Mouse (Mus musculus): ENCODE measurements around the gene Rtf1.

DNA sequence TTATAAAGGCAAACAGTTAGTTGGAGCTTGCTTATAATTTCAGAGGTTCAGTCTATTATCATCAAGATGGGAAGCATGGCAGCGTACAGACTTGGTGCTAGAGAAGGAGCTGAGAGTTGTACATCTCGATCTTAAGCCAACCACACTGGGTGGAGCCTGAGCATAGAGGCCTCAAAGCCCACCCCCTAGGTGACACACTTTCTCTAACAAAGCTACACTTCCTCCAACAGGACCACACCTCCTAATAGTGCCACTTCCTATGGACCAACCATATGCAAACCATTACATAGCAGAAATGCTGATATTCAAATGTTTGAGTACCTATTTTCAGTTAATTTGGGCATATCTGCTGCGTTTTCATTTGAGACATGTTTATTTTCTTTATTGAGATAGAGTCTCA is 35.1 kb downstream of the Rtf1 start:
- TF ChIP-seq POLR2A (IDR thresholded peaks at IDR 0.05; ENCODE audit: borderline replicate concordance, extremely low read depth, low read depth, low read length) (no peak), CTCF (IDR thresholded peaks at IDR 0.05; ENCODE audit: insufficient read depth, low read length) (no peak)

Data from lung, adult 2 months (tissue).